ENCODE assay signal across 25 mouse cellular contexts in the genomic region with DNA sequence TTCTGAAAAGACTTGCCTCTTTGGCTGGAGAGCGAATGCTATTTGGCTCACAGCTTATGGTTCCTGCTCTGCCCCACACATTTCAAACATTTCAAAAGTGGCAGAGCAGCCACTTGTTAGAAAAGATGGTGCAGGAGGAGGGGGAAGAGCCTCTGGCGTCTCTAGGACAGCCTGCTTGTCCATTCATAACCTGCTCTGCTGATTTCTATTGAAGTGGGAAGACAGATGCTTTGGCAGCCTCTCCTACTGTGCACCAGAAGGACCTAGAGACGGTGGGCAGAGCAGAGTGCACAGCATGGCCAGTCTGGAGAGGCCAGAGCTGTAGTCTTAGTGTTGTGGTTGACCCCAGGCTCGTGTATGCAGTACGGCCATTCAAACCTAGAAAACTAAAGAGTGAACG. TPM values are rescaled to one million over a fixed set of nuclear protein-coding genes. Genes with fewer than 3 reads are reported as not detected.
DNase-seq lines count a peak whose midpoint lies in the region; ATAC-seq and TF ChIP-seq lines count a peak whose summit lies in the region.
"Had no signal": no experiment of that assay in that cellular context is flagged by ENCODE, and none has a peak within 500 bp of the region (broad histone marks: within the 10 kb centered on the region; RNA-seq: fewer than 3 reads in every experiment).

No protein-coding gene starts in this region.

- 52% methylated on average over 6 of the region's 6 CpGs for WGBS in hindbrain, postnatal 0 days
- WGBS in hindbrain, embryonic 16.5 days, result 65% methylated on average over 6 of the region's 6 CpGs
- WGBS in lung, embryonic 16.5 days, result 70% methylated on average over 6 of the region's 6 CpGs
- 73% methylated on average over 6 of the region's 6 CpGs for WGBS in stomach, postnatal 0 days

- peak; percentile 77 for DNase-seq in heart, adult 11 months
- DNase-seq in heart, postnatal 4 days, result no peak
- DNase-seq in hindbrain, postnatal 0 days (ENCODE audit: low spot score), result peak; percentile 37
- no peak for DNase-seq in lung, adult 18-20 months
- DNase-seq in stomach, postnatal 0 days (ENCODE audit: low spot score), result no peak
- DNase-seq: cerebellum, adult 11 months; cerebellum, postnatal 36 days; kidney, adult 18-20 months; kidney, postnatal 25 days; layer of hippocampus, adult 9-11 months; right cerebral cortex, postnatal 14 days; thymus, postnatal 25 days had no signal

- no peak overlapping the region for H3K9ac ChIP-seq in hindbrain, postnatal 0 days (replicated peaks; ENCODE audit: low read length)
- no peak overlapping the region for H3K9ac ChIP-seq in hindbrain, embryonic 16.5 days (ENCODE audit: low read depth, low read length)
- H3K9ac ChIP-seq in lung, embryonic 16.5 days (ENCODE audit: low read length), result no peak overlapping the region
- H3K9ac ChIP-seq in stomach, postnatal 0 days (ENCODE audit: low read length), result no peak overlapping the region
- H3K9ac ChIP-seq: hindbrain, embryonic 14.5 days; liver, embryonic 14.5 days; midbrain, embryonic 13.5 days had no signal

- no peak for TF ChIP-seq CTCF in hindbrain, postnatal 0 days (IDR thresholded peaks at IDR 0.05; ENCODE audit: low read depth)
- no peak for TF ChIP-seq CTCF in stomach, postnatal 0 days (IDR thresholded peaks at IDR 0.05; ENCODE audit: low read depth)

- no peak for TF ChIP-seq EP300 in stomach, postnatal 0 days (optimal IDR thresholded peaks at IDR 0.05)

- no peak for ATAC-seq in hindbrain, postnatal 0 days
- ATAC-seq in hindbrain, embryonic 16.5 days, result no peak
- no peak for ATAC-seq in lung, embryonic 16.5 days (ENCODE audit: low read depth)
- no peak for ATAC-seq in stomach, postnatal 0 days (ENCODE audit: low FRiP score, low TSS enrichment)
- ATAC-seq: forebrain, embryonic 14.5 days; midbrain, embryonic 13.5 days had no signal

- no peak overlapping the region for H3K4me3 ChIP-seq in hindbrain, postnatal 0 days (ENCODE audit: low read length)
- no peak overlapping the region for H3K4me3 ChIP-seq in hindbrain, embryonic 16.5 days (ENCODE audit: low read length)
- no peak overlapping the region for H3K4me3 ChIP-seq in lung, embryonic 16.5 days (ENCODE audit: low read length)
- no peak overlapping the region for H3K4me3 ChIP-seq in stomach, postnatal 0 days (ENCODE audit: low read depth, low read length)
- H3K4me3 ChIP-seq: embryonic facial prominence, embryonic 10.5 days; erythroblast, embryonic 14.5 days; midbrain, embryonic 13.5 days had no signal

- peaks cover 26% of the 10 kb centered on the region for H3K4me1 ChIP-seq in hindbrain, postnatal 0 days (ENCODE audit: insufficient read depth, low read length)
- H3K4me1 ChIP-seq in hindbrain, embryonic 16.5 days (ENCODE audit: control insufficient read depth, insufficient read depth, low read depth, low read length), result peaks cover 16% of the 10 kb centered on the region
- peaks cover 34% of the 10 kb centered on the region for H3K4me1 ChIP-seq in lung, embryonic 16.5 days (replicated peaks; ENCODE audit: control insufficient read depth, insufficient read depth, low read length)
- H3K4me1 ChIP-seq in stomach, postnatal 0 days (replicated peaks; ENCODE audit: control insufficient read depth, insufficient read depth), result peaks cover 4% of the 10 kb centered on the region

- H3K36me3 ChIP-seq in hindbrain, postnatal 0 days (ENCODE audit: insufficient read depth, low read length), result no peaks in the 10 kb centered on the region
- no peaks in the 10 kb centered on the region for H3K36me3 ChIP-seq in hindbrain, embryonic 16.5 days (ENCODE audit: control insufficient read depth, insufficient read depth, low read length)
- H3K36me3 ChIP-seq in lung, embryonic 16.5 days (ENCODE audit: control insufficient read depth, insufficient read depth, low read length), result no peaks in the 10 kb centered on the region
- H3K36me3 ChIP-seq in stomach, postnatal 0 days (ENCODE audit: control insufficient read depth, insufficient read depth, low read length), result no peaks in the 10 kb centered on the region
- H3K36me3 ChIP-seq: embryonic facial prominence, embryonic 10.5 days; midbrain, embryonic 13.5 days had no signal

- H3K4me2 ChIP-seq in hindbrain, postnatal 0 days (ENCODE audit: low read depth, low read length), result no peak overlapping the region
- H3K4me2 ChIP-seq in hindbrain, embryonic 16.5 days (ENCODE audit: low read length), result no peak overlapping the region
- no peak overlapping the region for H3K4me2 ChIP-seq in lung, embryonic 16.5 days (ENCODE audit: low read depth, low read length)
- no peak overlapping the region; the same call in 1 of the 2 replicates for H3K4me2 ChIP-seq in stomach, postnatal 0 days (replicated peaks; ENCODE audit: low read depth)
- H3K4me2 ChIP-seq: hindbrain, embryonic 14.5 days; midbrain, embryonic 13.5 days had no signal

- no peaks in the 10 kb centered on the region for H3K9me3 ChIP-seq in hindbrain, postnatal 0 days (ENCODE audit: low read length)
- no peaks in the 10 kb centered on the region for H3K9me3 ChIP-seq in hindbrain, embryonic 16.5 days (ENCODE audit: control insufficient read depth, low read length)
- H3K9me3 ChIP-seq in lung, embryonic 16.5 days (ENCODE audit: control insufficient read depth, low read length), result no peaks in the 10 kb centered on the region
- H3K9me3 ChIP-seq in stomach, postnatal 0 days (ENCODE audit: control insufficient read depth, low read length), result no peaks in the 10 kb centered on the region
- H3K9me3 ChIP-seq: embryonic facial prominence, embryonic 10.5 days; midbrain, embryonic 13.5 days had no signal

- no peaks in the 10 kb centered on the region for H3K27me3 ChIP-seq in hindbrain, postnatal 0 days (ENCODE audit: insufficient read depth, low read length)
- H3K27me3 ChIP-seq in hindbrain, embryonic 16.5 days (replicated peaks; ENCODE audit: control insufficient read depth, insufficient read depth, low read length), result no peaks in the 10 kb centered on the region
- H3K27me3 ChIP-seq in lung, embryonic 16.5 days (ENCODE audit: control insufficient read depth, insufficient read depth, low read depth, low read length), result no peaks in the 10 kb centered on the region
- no peaks in the 10 kb centered on the region for H3K27me3 ChIP-seq in stomach, postnatal 0 days (ENCODE audit: control insufficient read depth, insufficient read depth, low read length)
- H3K27me3 ChIP-seq: CH12.LX; midbrain, embryonic 13.5 days had no signal

- peak overlapping the region; percentile 1; the same call in 1 of the 2 replicates for H3K27ac ChIP-seq in hindbrain, postnatal 0 days
- no peak overlapping the region for H3K27ac ChIP-seq in hindbrain, embryonic 16.5 days (ENCODE audit: low read depth, low read length)
- H3K27ac ChIP-seq in lung, embryonic 16.5 days (ENCODE audit: low read length), result peak overlapping the region; percentile 56
- 0 out of 2 replicates have a peak overlapping the region, but pooled peaks have one; percentile 9 for H3K27ac ChIP-seq in stomach, postnatal 0 days (replicated peaks)
- H3K27ac ChIP-seq: embryonic facial prominence, embryonic 10.5 days; hindbrain, embryonic 14.5 days; liver, embryonic 14.5 days; macrophage; midbrain, embryonic 13.5 days had no signal

RNA-seq across cellular contexts. Expression of a gene that starts 4.6 kb away (rescaled TPM):
- total RNA-seq in heart, postnatal 4 days (2021), result 10 to 100 TPM; 49.5 to 50.6 TPM
- total RNA-seq in hindbrain, postnatal 0 days (2014; rRNA removed), result 20.3 and 22.5 TPM in 2 replicates
- polyA plus RNA-seq in hindbrain, postnatal 0 days (2015; fragmentation: Nextera tagmentation; extraction: Ambion mirVana), result 19.4 and 20.0 TPM in 2 replicates
- polyA plus RNA-seq in hindbrain, embryonic 16.5 days (2015; fragmentation: Nextera tagmentation; extraction: Ambion mirVana), result 14.9 and 15.6 TPM in 2 replicates
- 17.7 and 17.9 TPM in 2 replicates for polyA plus RNA-seq in lung, embryonic 16.5 days (2015; fragmentation: Nextera tagmentation; extraction: Ambion mirVana)
- polyA plus RNA-seq in stomach, postnatal 0 days (2015; fragmentation: Nextera tagmentation; extraction: Ambion mirVana), result 20.7 and 21.3 TPM in 2 replicates
- polyA plus RNA-seq: erythroblast, embryonic 14.5 days had no signal

RNA-seq across cellular contexts. Expression of a gene that starts 43.6 kb away (rescaled TPM):
- not detected for total RNA-seq in heart, postnatal 4 days (2021)
- not detected in 2 replicates for total RNA-seq in hindbrain, postnatal 0 days (2014; rRNA removed)
- 0.39 and 0.71 TPM in 2 replicates for polyA plus RNA-seq in hindbrain, postnatal 0 days (2015; fragmentation: Nextera tagmentation; extraction: Ambion mirVana)
- polyA plus RNA-seq in hindbrain, embryonic 16.5 days (2015; fragmentation: Nextera tagmentation; extraction: Ambion mirVana), result 0.27 and 0.40 TPM in 2 replicates
- 0.24 and 0.53 TPM in 2 replicates for polyA plus RNA-seq in lung, embryonic 16.5 days (2015; fragmentation: Nextera tagmentation; extraction: Ambion mirVana)
- 0.15 and 0.30 TPM in 2 replicates for polyA plus RNA-seq in stomach, postnatal 0 days (2015; fragmentation: Nextera tagmentation; extraction: Ambion mirVana)
- total RNA-seq: adrenal gland, adult 18-20 months; CH12.LX; granulocyte monocyte progenitor cell, adult 5-6 weeks; left cerebral cortex, postnatal 14 days had no signal
- polyA plus RNA-seq: erythroblast, embryonic 14.5 days; liver, embryonic 14.5 days; macrophage had no signal

Comparison
In these comparisons a context has a peak if more than half of its experiments do, and no peak if none do; other contexts are left out.
1. DNase-seq: peak in heart, adult 11 months (single experiment) and hindbrain, postnatal 0 days (single experiment); none in heart, postnatal 4 days (single experiment), lung, adult 18-20 months (0 of 2) and stomach, postnatal 0 days (single experiment).